Mouse (Mus musculus) MEL (cell line): ENCODE measurements around the gene Arhgef15. TPM values are rescaled to one million over a fixed set of nuclear protein-coding genes. Genes with fewer than 3 reads are reported as not detected.
A peak's percentile ranks its signal among the peaks of the same experiment; 100 is the strongest.

ENCODE experiments used
- DNase-seq: peaks from one replicate; pipeline ENCODE4 v3.0.0; 2011; ENCODE audit warnings: low read depth, low spot score
- H3K27ac ChIP-seq: 2 replicates; pipeline ENCODE4 v1.5.1; 2012; ENCODE audit warnings: low read depth, mild to moderate bottlenecking, control low read depth, low read length, moderate library complexity; ENCODE audit not compliant: control insufficient read depth
- H3K27me3 ChIP-seq, 2 experiments: fragments of 150-350 bp in 1 of 2; sonication (generic) in 1 of 2; 2 replicates each; pipeline ENCODE4 v1.6.1; 2012; ENCODE audit warnings: low read length in 2 of 2, mild to moderate bottlenecking in 2 of 2, improper control_type of control experiment in 1 of 2, moderate library complexity in 1 of 2; ENCODE audit not compliant: insufficient read depth in 2 of 2, control insufficient read depth in 1 of 2
- H3K36me3 ChIP-seq, 2 experiments: 2 replicates each; pipeline ENCODE4 v1.6.1; 2012 to 2014; ENCODE audit warnings: low read length in 2 of 2, improper control_type of control experiment in 1 of 2, inconsistent platforms in 1 of 2, mild to moderate bottlenecking in 1 of 2; ENCODE audit not compliant: insufficient read depth in 2 of 2, control insufficient read depth in 1 of 2
- H3K4me1 ChIP-seq, 2 experiments: fragments of 150-350 bp in 1 of 2; sonication (generic) in 1 of 2; 2 replicates each; pipeline ENCODE4 v1.6.1; 2012; ENCODE audit warnings: low read length in 2 of 2, improper control_type of control experiment in 1 of 2, mild to moderate bottlenecking in 1 of 2; ENCODE audit not compliant: insufficient read depth in 2 of 2, control insufficient read depth in 1 of 2
- H3K4me3 ChIP-seq, 2 experiments: fragments of 150-350 bp in 1 of 2; sonication (generic) in 1 of 2; 2 replicates each; pipeline ENCODE4 v1.5.1; 2012; ENCODE audit warnings: low read depth in 2 of 2, low read length in 2 of 2, mild to moderate bottlenecking in 2 of 2, moderate library complexity in 2 of 2, control low read depth in 1 of 2, improper control_type of control experiment in 1 of 2; ENCODE audit not compliant: control insufficient read depth in 1 of 2, insufficient read depth in 1 of 2
- H3K79me2 ChIP-seq: 2 replicates; pipeline ENCODE4 v1.6.1; 2012; ENCODE audit warnings: mild to moderate bottlenecking, low read length, moderate library complexity; ENCODE audit not compliant: control insufficient read depth, poor library complexity, insufficient read depth
- H3K9ac ChIP-seq: 2 replicates; pipeline ENCODE4 v1.6.1; 2012; ENCODE audit warnings: low read depth, mild to moderate bottlenecking, control low read depth, low read length, moderate library complexity; ENCODE audit not compliant: control insufficient read depth, poor library complexity, severe bottlenecking
- H3K9me3 ChIP-seq: fragments of 150-350 bp; sonication (generic); replicated peaks from 2 replicates; pipeline ENCODE4 v1.6.1; 2012; ENCODE audit warnings: mild to moderate bottlenecking, low read length, improper control_type of control experiment, moderate library complexity; ENCODE audit not compliant: insufficient read depth
- CHD2 ChIP-seq: IDR thresholded peaks from 2 replicates; pipeline ENCODE4 v1.6.1; 2011; ENCODE audit warnings: low read length, improper control_type of control experiment
- CTCF ChIP-seq, 3 experiments: IDR thresholded peaks in 2 of 3; conservative IDR thresholded peaks in 1 of 3; 2 replicates each; pipeline ENCODE4 v1.5.1; 2011 to 2012; ENCODE audit warnings: low read length in 3 of 3, low read depth in 2 of 3, mild to moderate bottlenecking in 2 of 3, improper control_type of control experiment in 1 of 3, inconsistent platforms in 1 of 3, mixed read lengths in 1 of 3, moderate library complexity in 1 of 3; ENCODE audit not compliant: control insufficient read depth in 1 of 3, insufficient read depth in 1 of 3, poor library complexity in 1 of 3, severe bottlenecking in 1 of 3
- ELF1 ChIP-seq: IDR thresholded peaks from 2 replicates; pipeline ENCODE4 v1.6.1; 2014; ENCODE audit warnings: low read depth, mild to moderate bottlenecking, inconsistent platforms, low read length, improper control_type of control experiment, moderate library complexity
- MAFK ChIP-seq: IDR thresholded peaks from 2 replicates; pipeline ENCODE4 v1.6.1; 2011; ENCODE audit warnings: low read depth, mild to moderate bottlenecking, low read length, improper control_type of control experiment, borderline replicate concordance
- MAZ ChIP-seq: IDR thresholded peaks from 2 replicates; pipeline ENCODE4 v1.6.1; 2012; ENCODE audit warnings: low read depth, mild to moderate bottlenecking, inconsistent platforms, low read length, improper control_type of control experiment
- MXI1 ChIP-seq: IDR thresholded peaks from 2 replicates; pipeline ENCODE4 v1.6.1; 2011; ENCODE audit warnings: mild to moderate bottlenecking, low read depth, low read length, improper control_type of control experiment
- MYB ChIP-seq: IDR thresholded peaks from 2 replicates; pipeline ENCODE4 v1.6.1; 2011; ENCODE audit warnings: mild to moderate bottlenecking, low read depth, low read length, improper control_type of control experiment
- MYC ChIP-seq: IDR thresholded peaks from 2 replicates; pipeline ENCODE4 v1.6.1; 2011; ENCODE audit warnings: low read depth, mild to moderate bottlenecking, low read length, improper control_type of control experiment, moderate library complexity
- NELFE ChIP-seq: IDR thresholded peaks from 2 replicates; pipeline ENCODE4 v1.6.1; 2011; ENCODE audit warnings: low read depth, low read length, improper control_type of control experiment
- NRF1 ChIP-seq: IDR thresholded peaks from 2 replicates; pipeline ENCODE4 v1.6.1; 2014; ENCODE audit warnings: low read depth, mild to moderate bottlenecking, inconsistent platforms, low read length, improper control_type of control experiment, moderate library complexity; ENCODE audit not compliant: poor library complexity, insufficient read depth, severe bottlenecking
- POLR2AphosphoS2 ChIP-seq: IDR thresholded peaks from 2 replicates; pipeline ENCODE4 v1.6.1; 2011; ENCODE audit warnings: low read length, improper control_type of control experiment
- POLR2AphosphoS5 ChIP-seq: IDR thresholded peaks from 2 replicates; pipeline ENCODE4 v1.6.1; 2012; ENCODE audit warnings: low read depth, borderline replicate concordance, mild to moderate bottlenecking, inconsistent platforms, low read length, moderate library complexity, mixed read lengths
- RAD21 ChIP-seq: IDR thresholded peaks from 2 replicates; pipeline ENCODE4 v1.6.1; 2011; ENCODE audit warnings: mild to moderate bottlenecking, low read depth, low read length, improper control_type of control experiment
- SMC3 ChIP-seq: IDR thresholded peaks from 2 replicates; pipeline ENCODE4 v1.6.1; 2011; ENCODE audit warnings: low read depth, low read length, improper control_type of control experiment
- UBTF ChIP-seq: IDR thresholded peaks from 2 replicates; pipeline ENCODE4 v1.6.1; 2012; ENCODE audit warnings: low read depth, mild to moderate bottlenecking, inconsistent platforms, low read length, improper control_type of control experiment, moderate library complexity, borderline replicate concordance; ENCODE audit not compliant: insufficient read depth
- ZNF384 ChIP-seq: IDR thresholded peaks from 2 replicates; pipeline ENCODE4 v1.6.1; 2012; ENCODE audit warnings: low read depth, mild to moderate bottlenecking, inconsistent platforms, low read length, improper control_type of control experiment
- polyA plus RNA-seq, 2 experiments: library from polyadenylated mRNA; stranded (reverse) in 1 of 2; unstranded in 1 of 2; fragments of >175 nt in 1 of 2; fragments of >200 nt in 1 of 2; gene quantifications; 2 replicates each; pipeline versions ENCODE4 v1.2.1 to v1.2.4; 2012; ENCODE audit warnings: low replicate concordance in 2 of 2, low read depth in 1 of 2; ENCODE audit not compliant: insufficient read length in 2 of 2, insufficient read depth in 1 of 2, missing spikeins in 1 of 2
- total RNA-seq: library from RNA; depleted of rRNA; stranded (reverse); fragments of 300-350 nt; gene quantifications from 2 replicates; pipeline ENCODE4 v1.2.3, GENCODE M21; 2012

Gene Arhgef15
- total and polyA plus RNA-seq, 3 experiments, result 0.23 to 0.74 TPM; not detected in 1

DNA sequence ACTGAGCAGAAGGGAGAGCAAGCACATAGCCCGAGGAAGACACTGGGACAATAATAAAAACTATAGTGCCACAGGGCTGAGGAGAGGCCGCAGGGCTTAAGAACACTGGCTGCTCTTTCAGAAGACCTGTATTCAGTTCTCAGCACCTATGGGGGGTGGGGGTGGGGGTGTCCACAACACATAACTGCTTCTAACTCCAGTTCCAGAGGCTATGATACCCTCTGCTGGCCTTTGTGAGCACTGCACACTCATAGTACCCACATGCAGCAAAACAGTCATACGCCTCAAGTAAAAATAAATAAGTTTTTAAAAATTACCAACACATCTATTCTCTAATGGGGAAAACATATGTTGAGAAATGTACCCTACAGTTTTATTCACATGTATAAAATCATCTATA is 37.1 kb upstream of the Arhgef15 start:
- H3K4me1 ChIP-seq, result peaks cover 3 to 10% of the 10 kb centered on the region in 2 experiments; a peak in 2 of 4 replicates
- H3K36me3 ChIP-seq, result peaks cover 7 to 62% of the 10 kb centered on the region in 2 experiments; a peak in 3 of 4 replicates
- DNase-seq, result peak; percentile 67
- H3K9me3 ChIP-seq, result no peaks in the 10 kb centered on the region
- no peak overlapping the region for H3K4me3 ChIP-seq
- no peaks in the 10 kb centered on the region for H3K27me3 ChIP-seq
- no peak overlapping the region for H3K27ac ChIP-seq
- H3K9ac ChIP-seq, result no peak overlapping the region
- no peaks in the 10 kb centered on the region for H3K79me2 ChIP-seq
- peak; percentile 40 to 68 (median 53) for TF ChIP-seq CTCF (IDR thresholded peaks at IDR 0.05 in 2 of 3, conservative IDR thresholded peaks at IDR 0.05 in 1 of 3; ENCODE audit: control insufficient read depth in 1 of 3, insufficient read depth in 1 of 3, low read depth in 2 of 3, low read length in 3 of 3, poor library complexity in 1 of 3, severe bottlenecking in 1 of 3)
- TF ChIP-seq UBTF, result no peak
- TF ChIP-seq POLR2AphosphoS5, result no peak
- no peak for TF ChIP-seq MAFK
- no peak for TF ChIP-seq MAZ
- 0 out of 2 replicates have a peak, but pooled peaks have one; percentile 45 for TF ChIP-seq MYC
- TF ChIP-seq ZNF384, result no peak
- no peak for TF ChIP-seq NRF1
- no peak for TF ChIP-seq ELF1
- peak; percentile 49 for TF ChIP-seq SMC3
- no peak for TF ChIP-seq POLR2AphosphoS2
- no peak for TF ChIP-seq NELFE
- peak; percentile 40 for TF ChIP-seq RAD21

DNA sequence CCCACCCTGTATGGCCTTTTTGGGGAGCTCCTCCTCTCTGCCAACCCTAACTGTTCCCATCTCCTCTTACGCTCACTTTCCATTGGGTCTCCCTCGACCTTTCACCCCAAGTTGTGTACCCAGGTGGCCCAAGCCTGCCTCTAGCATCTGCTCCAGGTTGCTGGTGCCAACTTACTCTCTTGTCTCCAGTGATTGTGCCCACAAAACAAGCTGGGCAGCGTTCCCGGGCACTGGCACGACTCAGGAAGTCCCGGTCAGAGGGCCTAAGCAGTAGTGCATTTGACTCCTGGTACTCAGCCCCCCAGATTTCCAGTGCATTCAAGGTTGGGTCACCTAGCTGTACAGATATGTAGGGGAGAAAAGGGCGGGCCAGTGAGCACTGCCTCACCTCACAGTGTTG is 35.8 kb upstream of the Arhgef15 start:
- Histone ChIP-seq H3K9ac (no peak overlapping the region), H3K4me3 (no peak overlapping the region), H3K9me3 (no peaks in the 10 kb centered on the region), H3K4me1 (peaks cover 3 to 10% of the 10 kb centered on the region in 2 experiments; a peak in 2 of 4 replicates)
- TF ChIP-seq MXI1 (no peak), MYB (no peak), NELFE (no peak), CHD2 (no peak), ELF1 (no peak)
- TF ChIP-seq, all 39 proteins: peak for 0
- Histone ChIP-seq H3K79me2 (no peaks in the 10 kb centered on the region), H3K36me3 (peaks cover 4 to 61% of the 10 kb centered on the region in 2 experiments; a peak in 3 of 4 replicates), H3K27ac (no peak overlapping the region), H3K27me3 (no peaks in the 10 kb centered on the region)
- DNase-seq, result no peak
